Mouse (Mus musculus): ENCODE measurements around the gene Gm26602.
A peak's percentile ranks its signal among the peaks of the same experiment; 100 is the strongest.

Gm26602 gene

DNA sequence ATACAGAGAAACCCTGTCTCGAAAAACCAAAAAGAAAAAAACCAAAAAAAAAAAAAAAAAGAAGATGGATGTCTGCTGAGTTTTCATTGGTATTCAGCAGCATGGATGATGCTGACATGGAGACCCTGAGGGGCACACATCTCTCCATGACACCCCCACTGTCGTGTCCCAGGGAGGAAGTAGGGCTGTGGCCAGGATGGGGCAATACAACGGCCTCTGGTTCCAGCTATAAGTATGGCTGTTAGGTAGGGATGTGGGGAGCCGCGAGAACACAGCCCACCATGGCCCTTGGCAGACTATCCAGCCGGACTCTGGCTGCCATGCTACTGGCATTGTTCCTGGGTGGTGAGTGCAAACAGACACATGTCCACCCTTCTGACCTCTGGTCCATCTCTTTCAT, 24.6 kb upstream of the Gm26602 start, which contains the start of gene Elane:
TSS of gene Elane (plus strand) at position 194 of the 400 bp plus-strand sequence.
- DNase-seq (ENCODE audit: low spot score): no peak

DNA sequence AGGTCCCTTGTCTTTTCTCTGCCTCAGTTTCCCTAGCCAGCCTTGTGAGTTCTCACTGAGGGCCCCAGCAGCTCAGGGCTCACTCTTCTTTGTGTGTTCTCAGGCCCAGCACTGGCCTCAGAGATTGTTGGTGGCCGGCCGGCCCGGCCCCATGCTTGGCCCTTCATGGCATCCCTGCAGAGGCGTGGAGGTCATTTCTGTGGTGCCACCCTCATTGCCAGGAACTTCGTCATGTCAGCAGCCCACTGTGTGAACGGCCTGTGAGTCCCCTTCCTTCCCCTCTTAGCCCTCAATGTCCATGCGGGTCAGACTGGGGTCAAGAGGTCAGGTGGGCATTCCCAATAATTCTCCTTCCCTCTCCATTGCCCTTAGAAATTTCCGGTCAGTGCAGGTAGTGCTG, 24.0 kb upstream of the Gm26602 start:
- DNase-seq (ENCODE audit: low spot score): no peak

DNA sequence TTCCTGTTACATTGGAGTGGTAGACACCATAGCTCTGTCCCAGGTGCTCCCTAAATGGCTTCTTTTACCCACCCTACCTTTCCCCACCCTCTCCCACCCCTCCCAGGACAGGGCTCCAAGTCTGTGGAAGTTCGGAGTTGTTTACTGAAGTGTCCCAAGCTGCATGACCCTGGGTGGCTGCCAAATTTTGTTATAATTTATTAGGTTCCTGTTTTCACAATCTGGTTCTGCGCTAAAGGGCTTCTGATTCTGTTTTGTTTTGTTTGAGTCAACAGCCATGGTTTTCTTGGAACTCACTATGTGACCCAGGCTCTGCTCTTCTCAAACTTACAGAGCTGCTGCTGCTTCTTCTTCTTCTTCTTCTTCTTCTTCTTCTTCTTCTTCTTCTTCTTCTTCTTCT, 21.3 kb upstream of the Gm26602 start:
- no peak for DNase-seq (ENCODE audit: low spot score)

DNA sequence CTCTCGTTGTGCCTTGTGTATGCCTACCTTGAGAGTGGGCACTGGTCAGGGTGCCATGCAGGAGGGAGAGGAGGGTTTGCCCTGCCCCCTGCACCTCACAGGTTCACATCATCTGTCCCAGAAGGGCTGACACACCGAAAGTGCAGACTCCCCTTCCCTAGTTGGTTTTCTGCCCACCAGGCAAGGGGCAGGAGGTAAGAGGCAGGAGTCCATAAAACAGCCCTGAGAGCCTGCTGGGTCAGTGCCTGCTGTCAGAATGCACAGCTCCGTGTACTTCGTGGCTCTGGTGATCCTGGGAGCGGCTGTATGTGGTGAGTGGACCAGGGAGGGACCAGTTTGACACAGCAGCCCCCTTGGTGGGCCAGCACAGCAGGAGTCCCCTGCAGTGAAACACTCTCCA, 20.0 kb upstream of the Gm26602 start, which contains the start of gene Cfd:
TSS of gene Cfd (plus strand) at position 184 of the 400 bp plus-strand sequence.
- no peak for DNase-seq (ENCODE audit: low spot score)

DNA sequence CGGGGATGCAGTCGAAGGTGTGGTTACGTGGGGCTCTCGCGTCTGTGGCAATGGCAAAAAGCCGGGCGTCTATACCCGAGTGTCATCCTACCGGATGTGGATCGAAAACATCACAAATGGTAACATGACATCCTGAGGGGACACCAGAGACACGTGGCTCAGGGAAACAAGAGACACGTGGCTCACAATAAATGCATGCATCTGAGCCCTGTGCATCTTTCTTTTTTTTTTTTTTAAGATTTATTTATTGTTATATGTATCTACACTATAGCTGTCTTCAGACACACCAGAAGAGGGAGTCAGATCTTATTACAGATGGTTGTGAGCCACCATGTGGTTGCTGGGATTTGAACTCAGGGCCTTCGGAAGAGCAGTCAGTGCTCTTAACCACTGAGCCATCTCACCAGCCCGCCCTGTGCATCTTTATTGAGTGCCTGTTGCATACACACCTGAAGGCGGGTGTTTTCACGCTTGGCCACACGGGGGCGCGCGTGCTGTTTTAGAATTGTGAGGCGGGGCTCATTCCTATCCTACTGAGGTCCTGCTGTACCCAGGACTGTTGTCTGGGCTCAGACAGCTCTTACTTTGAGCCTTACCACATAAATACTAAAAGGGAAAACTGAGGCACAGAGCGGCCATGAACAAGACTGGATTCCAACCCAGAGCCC, 18.1 kb upstream of the Gm26602 start:
- peak; percentile 88 for DNase-seq (ENCODE audit: low spot score)

DNA sequence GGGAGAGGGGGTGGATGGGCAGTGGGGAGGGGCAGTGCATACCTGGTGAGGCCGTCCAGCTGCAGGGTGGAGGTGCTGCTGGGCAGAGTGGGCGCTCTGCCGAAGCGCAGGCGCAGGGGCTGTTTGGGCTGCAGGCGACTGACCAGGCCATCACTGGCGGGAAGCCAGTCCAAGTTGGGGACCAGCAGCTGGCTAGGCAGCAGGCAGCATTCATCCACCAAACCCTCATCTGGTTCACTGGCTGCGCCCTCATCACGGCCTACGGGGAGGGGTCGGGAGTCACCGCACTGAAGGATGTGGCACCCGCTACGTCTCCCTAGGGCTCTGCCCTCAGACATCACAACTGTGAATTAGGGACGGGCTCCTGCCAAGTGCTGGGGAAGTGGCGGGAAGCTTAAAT, 14.3 kb upstream of the Gm26602 start:
- no peak for DNase-seq (ENCODE audit: low spot score)

DNA sequence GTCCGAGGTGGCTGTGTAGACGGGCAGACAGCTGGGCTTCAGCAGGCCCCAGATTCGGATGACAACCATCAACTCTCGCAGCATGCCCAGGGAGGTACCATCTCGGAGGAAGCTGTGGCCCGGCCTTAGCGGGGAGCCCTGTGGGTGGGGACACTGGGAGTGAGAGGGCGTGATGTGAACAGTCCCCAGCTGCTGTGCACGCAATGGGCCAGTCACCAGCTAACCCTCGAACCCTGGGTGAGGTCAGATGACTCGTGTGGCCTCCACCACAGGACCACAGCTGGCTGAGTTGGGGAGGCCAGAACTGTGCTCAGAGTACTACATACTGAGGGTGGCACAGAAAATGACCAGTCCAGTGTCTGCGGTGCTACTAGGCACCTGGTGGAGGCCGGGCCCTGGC, 13.8 kb upstream of the Gm26602 start:
- no peak for DNase-seq (ENCODE audit: low spot score)

DNA sequence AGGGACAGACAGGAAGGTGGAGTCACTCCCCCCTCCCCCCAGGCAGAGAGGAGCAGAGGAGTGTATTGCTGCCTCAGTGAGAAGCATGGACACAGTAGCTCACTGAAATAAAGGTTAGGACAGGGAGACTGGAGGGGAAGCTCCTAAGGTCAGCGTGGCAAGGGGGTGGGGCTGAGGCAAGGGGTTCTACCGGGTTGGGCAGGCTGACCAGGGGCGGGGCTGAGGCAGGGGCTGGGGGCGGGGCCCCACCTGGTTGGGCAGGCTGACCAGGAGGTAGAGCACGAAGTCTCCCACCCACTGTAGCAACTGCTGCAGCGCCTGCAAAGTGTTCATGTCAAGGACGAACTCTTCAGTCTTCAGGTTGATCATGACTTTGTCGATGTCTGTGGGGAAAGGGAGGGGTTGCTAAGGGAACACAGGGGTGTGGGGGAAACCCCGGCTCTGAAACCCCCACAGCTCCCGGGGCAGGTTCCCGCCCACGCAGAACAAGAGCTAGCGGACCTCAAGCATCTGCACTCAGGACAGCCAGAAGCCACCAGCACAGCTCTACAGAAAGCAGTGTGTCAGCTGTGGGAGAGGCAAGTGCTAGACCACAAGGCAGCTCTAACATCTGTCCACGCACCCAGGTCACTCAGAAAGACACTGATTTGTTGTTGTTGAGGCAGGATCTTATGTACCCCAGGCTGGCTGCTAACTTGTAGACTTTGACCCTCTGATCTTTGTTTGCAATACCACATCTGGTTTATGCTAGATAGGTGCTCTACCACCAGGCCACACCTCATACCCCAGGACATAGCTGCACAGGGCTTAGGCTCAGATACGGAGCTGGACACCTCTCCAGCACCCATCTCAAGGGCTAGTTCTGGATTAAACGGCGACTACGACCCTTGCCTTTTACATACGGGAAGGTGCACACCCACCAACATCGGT, 13.1 kb upstream of the Gm26602 start:
- peak; percentile 45 for DNase-seq (ENCODE audit: low spot score)

DNA sequence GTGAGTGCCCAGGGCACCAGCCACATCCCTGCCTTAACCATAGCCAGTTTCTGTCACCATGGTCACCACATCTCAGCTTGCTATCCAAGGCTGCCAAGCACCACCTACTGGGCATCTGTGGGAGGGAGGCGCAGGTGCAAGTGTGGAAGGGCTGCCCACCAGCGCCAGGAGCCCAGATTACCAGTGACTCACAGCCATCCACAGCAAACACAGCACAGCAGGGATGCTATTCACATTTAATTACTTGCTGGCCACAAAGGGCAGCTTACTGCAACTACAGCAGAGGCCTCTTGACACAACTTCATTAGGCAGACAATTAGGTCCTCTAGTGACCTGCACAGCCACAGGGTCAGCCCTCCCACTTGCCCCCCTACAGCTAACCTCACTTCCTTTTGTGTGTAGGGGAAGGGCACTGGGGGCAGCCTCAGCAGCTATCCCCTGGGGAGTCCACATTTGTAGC, 9.7 kb upstream of the Gm26602 start:
- no peak for DNase-seq (ENCODE audit: low spot score)

DNA sequence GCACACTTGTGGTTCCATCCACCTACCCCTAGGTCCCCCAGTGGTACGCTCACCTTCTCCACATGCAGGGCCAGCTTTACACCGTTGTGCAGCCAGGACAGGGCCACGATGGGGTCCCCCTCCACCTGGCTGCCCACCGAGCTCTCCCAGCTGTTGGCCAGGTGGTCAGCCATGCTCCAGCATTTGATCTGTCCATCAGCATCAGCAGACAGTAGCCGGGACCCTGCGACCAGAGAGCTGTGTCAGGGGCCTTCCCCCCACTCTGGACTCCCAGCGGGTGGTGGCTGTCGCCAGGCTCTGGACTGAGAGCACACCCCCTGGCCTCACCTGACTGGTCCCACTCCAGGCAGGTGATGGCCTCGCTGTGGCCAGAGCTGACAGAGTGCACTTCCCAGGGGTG, 3.9 kb upstream of the Gm26602 start:
- DNase-seq (ENCODE audit: low spot score): no peak

GRCm38 (mm10) chr10:79907415-79907814, 3.2 kb upstream of the Gm26602 start:
- no peak for DNase-seq (ENCODE audit: low spot score)

DNA sequence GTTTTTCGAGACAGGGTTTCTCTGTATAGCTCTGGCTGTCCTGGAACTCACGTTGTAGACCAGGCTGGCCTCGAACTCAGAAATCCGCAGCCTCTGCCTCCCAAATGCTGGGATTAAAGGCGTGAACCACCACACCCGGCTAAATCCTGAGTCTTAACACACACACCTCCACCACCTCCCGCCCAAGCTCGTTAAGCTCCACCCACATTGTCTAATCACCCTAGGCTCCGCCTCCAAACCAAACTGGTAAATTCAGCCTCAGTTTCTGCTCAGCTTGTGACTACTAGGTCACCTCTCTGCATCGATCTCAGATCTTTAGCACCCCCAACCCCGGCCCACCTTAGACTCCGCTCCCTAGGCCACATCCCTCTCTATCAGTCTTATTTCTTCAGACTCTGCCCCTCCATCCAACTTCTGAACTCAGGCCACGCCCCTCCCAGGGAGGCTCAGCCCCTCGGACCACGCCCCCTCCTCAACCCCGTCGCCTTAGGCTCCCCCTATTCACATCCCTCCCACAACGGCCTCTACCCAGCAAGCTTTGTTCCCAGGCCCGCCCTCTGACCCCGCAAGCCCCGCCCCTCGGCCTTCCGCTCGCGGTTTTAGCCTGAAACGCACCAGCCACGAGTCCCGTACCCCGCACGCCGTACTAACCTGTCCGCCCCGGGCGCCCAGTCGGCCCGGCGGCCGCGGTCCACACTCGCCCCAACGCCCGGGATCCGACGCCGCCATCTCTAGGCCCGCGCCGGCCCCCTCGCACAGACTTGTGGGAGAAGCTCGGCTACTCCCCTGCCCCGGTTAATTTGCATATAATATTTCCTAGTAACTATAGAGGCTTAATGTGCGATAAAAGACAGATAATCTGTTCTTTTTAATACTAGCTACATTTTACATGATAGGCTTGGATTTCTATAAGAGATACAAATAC, 2.2 kb upstream of the Gm26602 start, which contains the start of gene Med16:
TSS of gene Med16 (minus strand) at position 757 of the 925 bp plus-strand sequence.
- peak; percentile 98 for DNase-seq (ENCODE audit: low spot score)

GRCm38 (mm10) chr10:79909092-79909922, 1.3 kb upstream of the Gm26602 start:
- DNase-seq (ENCODE audit: low spot score): no peak

DNA sequence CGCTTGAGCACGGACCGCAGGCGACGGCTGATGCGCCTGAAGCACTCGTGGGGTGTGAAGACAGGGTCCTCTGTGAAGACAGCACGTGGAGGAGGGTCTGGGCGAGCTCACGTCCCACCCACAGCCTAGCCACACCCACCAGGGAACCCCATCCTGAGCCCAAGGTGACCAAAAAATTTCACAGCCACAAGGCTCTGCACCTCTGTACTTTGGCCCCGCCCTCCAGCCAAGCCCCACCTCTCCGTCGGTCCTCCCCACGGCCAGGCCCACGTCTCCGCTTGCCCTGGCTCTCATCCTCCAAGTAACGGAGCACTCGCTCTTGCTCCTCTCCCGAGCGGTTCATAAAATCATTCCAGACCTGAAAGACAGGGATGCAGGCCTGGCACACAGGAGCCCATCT, 1.8 kb downstream of the Gm26602 start:
- no peak for DNase-seq (ENCODE audit: low spot score)

- no peak for DNase-seq (ENCODE audit: low spot score)
Observed at GRCm38 (mm10) chr10:79914131-79914947, 3.7 kb downstream of the Gm26602 start.

DNA sequence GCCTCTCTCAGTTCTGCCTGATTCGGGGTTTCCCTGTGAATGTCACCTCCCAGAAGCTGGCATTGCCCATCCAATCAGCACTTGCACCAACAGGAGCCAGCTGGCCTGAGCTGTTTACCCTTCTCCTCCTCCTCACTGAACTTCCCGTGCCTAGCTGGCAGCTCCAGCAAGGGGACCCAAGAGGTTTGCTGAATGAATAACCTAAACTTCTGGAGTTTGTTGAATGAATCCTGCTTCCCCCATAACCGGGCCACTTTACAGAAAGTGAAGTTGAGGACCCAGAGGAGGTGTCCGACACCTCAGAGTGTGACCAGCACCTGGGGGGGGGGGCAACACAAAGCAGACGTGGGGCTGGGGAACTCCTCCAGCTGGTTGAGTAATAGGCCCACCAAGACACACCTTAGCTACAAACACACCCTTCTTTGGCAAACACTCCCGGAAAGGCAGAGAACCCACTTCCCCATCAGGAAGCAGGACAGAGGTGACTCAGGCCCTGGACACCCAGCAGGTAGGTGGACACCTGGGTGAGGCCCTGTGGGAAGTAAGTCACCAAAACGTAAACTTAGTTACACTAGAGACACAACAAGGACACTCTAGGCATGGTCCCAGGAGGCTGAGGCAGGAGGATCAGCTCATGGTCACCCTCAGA, 4.4 kb downstream of the Gm26602 start:
- DNase-seq (ENCODE audit: low spot score): no peak

DNA sequence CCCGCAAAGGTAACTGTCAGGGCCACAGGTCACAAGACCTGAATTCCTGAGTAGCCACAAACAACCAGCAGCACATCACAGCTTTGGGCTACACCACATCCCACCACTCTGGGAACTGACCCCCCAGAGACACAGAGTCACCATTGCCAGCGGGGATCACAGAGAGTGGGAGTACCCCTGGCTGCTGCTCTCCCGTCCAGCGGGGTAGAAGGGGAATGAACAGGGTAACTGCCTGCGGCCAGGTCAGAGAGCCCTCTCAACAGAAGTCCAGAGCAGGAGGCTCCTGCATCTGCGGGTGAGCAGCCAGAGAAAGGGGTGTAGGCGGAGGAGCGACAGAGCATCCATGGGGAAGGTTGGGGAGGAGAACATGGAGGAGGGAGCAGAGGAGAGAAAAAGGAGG, 5.4 kb downstream of the Gm26602 start:
- no peak for DNase-seq (ENCODE audit: low spot score)

- DNase-seq (ENCODE audit: low spot score): peak; percentile 89
Observed at GRCm38 (mm10) chr10:79916808-79917531, 6.3 kb downstream of the Gm26602 start, which contains the start of gene Kiss1r. Gene Kiss1r (plus strand): TSS chr10:79916971.

Measured in embryo, embryonic 10.5 days (tissue).